Mouse (Mus musculus) G1E (cell line): ENCODE data around the gene Bfsp2. TPM values are rescaled to one million over a fixed set of nuclear protein-coding genes. Genes with fewer than 3 reads are reported as not detected.

Experiments used
- ATAC-seq: 2 replicates; pipeline ENCODE4 v1.8.0; 2016; ENCODE audit warnings: mild to moderate bottlenecking; ENCODE audit not compliant: insufficient number of reproducible peaks, poor library complexity, low FRiP score, severe bottlenecking; ENCODE audit errors: extremely low read depth
- DNase-seq: peaks from one replicate; pipeline ENCODE4 v3.0.0; 2012; ENCODE audit warnings: low spot score
- H3K27me3 ChIP-seq: 2 replicates; pipeline ENCODE4 v1.6.1; 2012; ENCODE audit warnings: mild to moderate bottlenecking, low read length, inconsistent platforms; ENCODE audit not compliant: insufficient read depth
- H3K36me3 ChIP-seq: replicated peaks from 2 replicates; pipeline ENCODE3; 2012; ENCODE audit warnings: mild to moderate bottlenecking, inconsistent platforms
- H3K4me1 ChIP-seq: 2 replicates; pipeline ENCODE4 v1.6.1; 2012; ENCODE audit warnings: low read depth, low read length, inconsistent platforms, mixed read lengths; ENCODE audit not compliant: insufficient read depth
- H3K4me3 ChIP-seq: 2 replicates; pipeline ENCODE4 v1.5.1; 2012; ENCODE audit warnings: low read depth, mild to moderate bottlenecking, inconsistent platforms, low read length, moderate library complexity, mixed read lengths
- H3K9me3 ChIP-seq: replicated peaks from 2 replicates; pipeline ENCODE4 v1.6.1; 2012; ENCODE audit warnings: inconsistent platforms
- CTCF ChIP-seq: IDR thresholded peaks from 2 replicates; pipeline ENCODE4 v1.5.1; 2012; ENCODE audit warnings: low read depth, low read length, inconsistent platforms, mixed read lengths
- GATA1 ChIP-seq: IDR thresholded peaks from 2 replicates; pipeline ENCODE4 v1.6.1; 2012; ENCODE audit warnings: borderline replicate concordance, low read length, inconsistent platforms, mixed read lengths
- GATA2 ChIP-seq: IDR thresholded peaks from 2 replicates; pipeline ENCODE4 v1.6.1; 2012; ENCODE audit warnings: low read depth, low read length, inconsistent platforms, borderline replicate concordance
- POLR2AphosphoS5 ChIP-seq: IDR thresholded peaks from 2 replicates; pipeline ENCODE4 v1.6.1; 2012; ENCODE audit warnings: low read depth, low read length, inconsistent platforms; ENCODE audit not compliant: insufficient replicate concordance
- TAL1 ChIP-seq: conservative IDR thresholded peaks from 2 replicates; pipeline ENCODE4 v1.6.1; 2012; ENCODE audit warnings: low read depth, low read length, inconsistent platforms, mixed read lengths
- polyA plus RNA-seq: library from polyadenylated mRNA; stranded (reverse); fragments of >175 nt; gene quantifications from 2 replicates; pipeline ENCODE4 v1.2.3, GENCODE M21; 2012
- total RNA-seq, 2 experiments: library from RNA; stranded (forward) in 1 of 2; stranded (reverse) in 1 of 2; fragments of 200-1000 nt in 1 of 2; fragments of >200 nt in 1 of 2; fragmentation: Nextera tagmentation in 1 of 2; gene quantifications; 2 replicates each; pipeline ENCODE4 v1.2.3; 2014 to 2017

The Bfsp2 gene
- total and polyA plus RNA-seq, 3 experiments, result not detected

GRCm38 (mm10) chr9:103512257-103512656, 32.0 kb upstream of the Bfsp2 start:
- H3K36me3 ChIP-seq, result no peaks in the 10 kb centered on the region
- DNase-seq (no peak), ATAC-seq (no peak)
- H3K9me3 ChIP-seq, result peaks cover 35% of the 10 kb centered on the region
- H3K4me1 ChIP-seq, result no peaks in the 10 kb centered on the region
- no peak overlapping the region for H3K4me3 ChIP-seq
- no peaks in the 10 kb centered on the region for H3K27me3 ChIP-seq
- TF ChIP-seq CTCF (no peak), GATA1 (no peak), POLR2AphosphoS5 (no peak), TAL1 (no peak), GATA2 (no peak)

DNA sequence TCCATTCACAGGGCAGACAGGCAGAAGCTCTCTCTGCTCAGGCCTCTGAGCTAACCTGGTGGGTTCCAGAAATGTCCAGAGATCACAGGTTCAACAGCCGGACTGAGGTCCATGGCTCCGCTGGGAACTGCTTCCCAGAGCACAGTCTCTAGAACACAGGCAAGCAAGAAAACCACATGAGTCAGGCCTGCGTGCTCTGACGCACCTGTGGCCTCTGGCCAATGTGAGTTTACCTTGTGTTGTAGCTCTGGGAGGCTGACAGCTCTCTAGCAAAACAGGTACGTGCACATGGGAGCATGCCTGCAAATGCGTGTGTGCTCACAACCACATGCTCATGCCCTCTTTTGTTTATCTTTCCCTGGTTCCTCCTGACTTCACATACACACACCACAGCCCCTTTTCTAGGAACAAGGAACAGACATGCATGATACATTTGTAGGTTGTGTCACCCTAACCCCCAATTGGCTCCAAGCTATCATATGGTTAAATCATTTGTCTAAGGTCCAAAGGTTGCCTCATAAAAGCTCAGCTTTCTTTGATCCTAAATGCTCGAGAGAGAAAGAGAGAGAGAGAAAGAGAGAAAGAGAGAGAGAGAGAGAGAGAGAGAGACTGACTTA, 26.9 kb upstream of the Bfsp2 start:
- H3K4me1 ChIP-seq, result no peaks in the 10 kb centered on the region
- no peak overlapping the region for H3K4me3 ChIP-seq
- no peak for TF ChIP-seq GATA2
- no peak for TF ChIP-seq TAL1
- TF ChIP-seq POLR2AphosphoS5, result no peak
- no peak for TF ChIP-seq GATA1
- no peak for TF ChIP-seq CTCF
- H3K36me3 ChIP-seq, result no peaks in the 10 kb centered on the region
- DNase-seq (no peak), ATAC-seq (no peak)
- H3K9me3 ChIP-seq, result peaks cover 22% of the 10 kb centered on the region
- no peaks in the 10 kb centered on the region for H3K27me3 ChIP-seq

- Histone ChIP-seq H3K27me3 (no peaks in the 10 kb centered on the region), H3K4me3 (no peak overlapping the region), H3K9me3 (peaks cover 40% of the 10 kb centered on the region), H3K36me3 (no peaks in the 10 kb centered on the region), H3K4me1 (no peaks in the 10 kb centered on the region)
- DNase-seq (no peak), ATAC-seq (no peak)
- TF ChIP-seq POLR2AphosphoS5 (no peak), CTCF (no peak), GATA1 (no peak), TAL1 (no peak), GATA2 (no peak)
Observed at GRCm38 (mm10) chr9:103505067-103505466, 24.8 kb upstream of the Bfsp2 start.

GRCm38 (mm10) chr9:103504646-103505045, 24.4 kb upstream of the Bfsp2 start:
- H3K9me3 ChIP-seq, result peaks cover 44% of the 10 kb centered on the region
- H3K27me3 ChIP-seq, result no peaks in the 10 kb centered on the region
- ATAC-seq (no peak), DNase-seq (no peak)
- no peaks in the 10 kb centered on the region for H3K4me1 ChIP-seq
- H3K36me3 ChIP-seq, result no peaks in the 10 kb centered on the region
- H3K4me3 ChIP-seq, result no peak overlapping the region
- no peak for TF ChIP-seq GATA2
- no peak for TF ChIP-seq GATA1
- no peak for TF ChIP-seq CTCF
- TF ChIP-seq POLR2AphosphoS5, result no peak
- TF ChIP-seq TAL1, result no peak

- H3K27me3 ChIP-seq, result no peaks in the 10 kb centered on the region
- no peak for DNase-seq
- no peak overlapping the region for H3K4me3 ChIP-seq
- no peaks in the 10 kb centered on the region for H3K36me3 ChIP-seq
- no peak for TF ChIP-seq GATA1
- TF ChIP-seq POLR2AphosphoS5, result no peak
- TF ChIP-seq GATA2, result no peak
- no peak for TF ChIP-seq TAL1
- TF ChIP-seq CTCF, result no peak
- no peaks in the 10 kb centered on the region for H3K4me1 ChIP-seq
- peaks cover 53% of the 10 kb centered on the region for H3K9me3 ChIP-seq
- ATAC-seq, result no peak
Observed at GRCm38 (mm10) chr9:103503586-103504298, 23.5 kb upstream of the Bfsp2 start.

DNA sequence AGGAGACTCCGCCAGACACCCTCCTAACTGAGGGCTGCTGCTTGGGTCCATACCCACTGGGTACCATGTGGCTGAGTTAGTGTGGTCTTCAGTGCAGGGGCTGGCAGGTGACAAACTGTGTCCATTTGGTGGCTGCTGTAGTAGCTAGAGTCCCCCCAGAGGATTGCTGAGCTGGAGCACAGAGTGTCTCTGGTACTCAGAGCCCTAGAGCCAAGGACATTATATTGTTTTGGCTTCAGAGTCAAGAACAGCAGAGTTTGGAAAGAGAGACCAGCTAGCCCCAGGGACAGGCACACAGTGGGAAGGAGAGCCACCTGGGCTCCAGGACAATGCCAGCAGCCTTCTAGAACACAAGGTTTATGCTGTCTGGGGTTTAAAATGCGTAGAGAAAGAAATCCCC, 22.4 kb upstream of the Bfsp2 start:
- Histone ChIP-seq H3K4me3 (no peak overlapping the region), H3K9me3 (peaks cover 57% of the 10 kb centered on the region), H3K4me1 (no peaks in the 10 kb centered on the region), H3K27me3 (no peaks in the 10 kb centered on the region), H3K36me3 (no peaks in the 10 kb centered on the region)
- no peak for ATAC-seq
- no peak for TF ChIP-seq GATA1
- TF ChIP-seq CTCF, result no peak
- TF ChIP-seq TAL1, result no peak
- TF ChIP-seq GATA2, result no peak
- no peak for TF ChIP-seq POLR2AphosphoS5
- no peak for DNase-seq
